Mouse (Mus musculus) CH12.LX (cell line): ENCODE measurements around the gene Gli3. TPM values are rescaled to one million over a fixed set of nuclear protein-coding genes. Genes with fewer than 3 reads are reported as not detected.

Experiments
- DNase-seq: peaks from one replicate; pipeline ENCODE4 v3.0.0-alpha.2; 2013; ENCODE audit errors: extremely low read depth
- H3K27ac ChIP-seq: 2 replicates; pipeline ENCODE4 v1.5.1; 2012; ENCODE audit warnings: low read depth, mild to moderate bottlenecking, control low read depth, moderate library complexity; ENCODE audit not compliant: insufficient read depth
- H3K27me3 ChIP-seq: replicated peaks from 2 replicates; pipeline ENCODE3; 2012; ENCODE audit warnings: inconsistent platforms
- H3K36me3 ChIP-seq, 2 experiments: replicated peaks in 1 of 2; 2 replicates each; pipeline versions ENCODE3 to v1.6.1; 2012; ENCODE audit warnings: inconsistent platforms in 1 of 2, low read length in 1 of 2, mild to moderate bottlenecking in 1 of 2, mixed read lengths in 1 of 2, moderate library complexity in 1 of 2; ENCODE audit not compliant: control insufficient read depth in 1 of 2, insufficient read depth in 1 of 2
- H3K4me1 ChIP-seq, 2 experiments: 2 replicates each; pipeline ENCODE4 v1.6.1; 2012; ENCODE audit warnings: inconsistent platforms in 1 of 2, moderate library complexity in 1 of 2; ENCODE audit not compliant: insufficient read depth in 2 of 2, control insufficient read depth in 1 of 2
- H3K4me2 ChIP-seq: 2 replicates; pipeline ENCODE4 v1.6.1; 2012; ENCODE audit warnings: low read depth, mild to moderate bottlenecking, control low read depth; ENCODE audit not compliant: poor library complexity, insufficient read depth, severe bottlenecking
- H3K4me3 ChIP-seq, 3 experiments: fragments of 150-350 bp in 1 of 3; sonication (generic) in 1 of 3; replicated peaks in 1 of 3; 2 replicates each; pipeline versions ENCODE3 to v1.5.1; 2011 to 2012; ENCODE audit warnings: low read depth in 2 of 3, low read length in 2 of 3, mild to moderate bottlenecking in 2 of 3, moderate library complexity in 2 of 3, control low read depth in 1 of 3, improper control_type of control experiment in 1 of 3, inconsistent platforms in 1 of 3, mixed read lengths in 1 of 3; ENCODE audit not compliant: poor library complexity in 1 of 3
- H3K79me2 ChIP-seq: replicated peaks from 2 replicates; pipeline ENCODE4 v1.6.1; 2012; ENCODE audit warnings: mild to moderate bottlenecking, moderate library complexity; ENCODE audit not compliant: control insufficient read depth, poor library complexity, insufficient read depth, severe bottlenecking; ENCODE audit errors: extremely low read depth
- H3K9ac ChIP-seq: 2 replicates; pipeline ENCODE4 v1.6.1; 2012; ENCODE audit warnings: low read depth, mild to moderate bottlenecking, control low read depth, moderate library complexity; ENCODE audit not compliant: insufficient read depth
- H3K9me3 ChIP-seq: replicated peaks from 2 replicates; pipeline ENCODE3; 2012; ENCODE audit warnings: low read length, inconsistent platforms, mixed read lengths
- CHD1 ChIP-seq: IDR thresholded peaks from 2 replicates; pipeline ENCODE4 v1.6.1; 2012; ENCODE audit warnings: low read depth, low read length, improper control_type of control experiment, inconsistent platforms
- CTCF ChIP-seq, 2 experiments: IDR thresholded peaks in 1 of 2; conservative IDR thresholded peaks in 1 of 2; 2 replicates each; pipeline ENCODE4 v1.5.1; 2011 to 2012; ENCODE audit warnings: low read depth in 2 of 2, low read length in 2 of 2, improper control_type of control experiment in 1 of 2, inconsistent platforms in 1 of 2, mild to moderate bottlenecking in 1 of 2, moderate library complexity in 1 of 2
- E2F4 ChIP-seq: IDR thresholded peaks from 2 replicates; pipeline ENCODE4 v1.6.1; 2011; ENCODE audit warnings: low read depth, low read length, improper control_type of control experiment; ENCODE audit not compliant: insufficient replicate concordance
- ELF1 ChIP-seq: IDR thresholded peaks from 2 replicates; pipeline ENCODE4 v1.6.1; 2014; ENCODE audit warnings: low read depth, mild to moderate bottlenecking, inconsistent platforms, low read length, improper control_type of control experiment
- EP300 ChIP-seq: IDR thresholded peaks from 2 replicates; pipeline ENCODE4 v1.6.1; 2011; ENCODE audit warnings: low read length, improper control_type of control experiment
- GABPA ChIP-seq: IDR thresholded peaks from 2 replicates; pipeline ENCODE4 v1.6.1; 2012; ENCODE audit warnings: low read depth, low read length, improper control_type of control experiment, inconsistent platforms; ENCODE audit not compliant: insufficient replicate concordance
- JUN ChIP-seq: IDR thresholded peaks from 2 replicates; pipeline ENCODE4 v1.6.1; 2011; ENCODE audit warnings: low read depth, mild to moderate bottlenecking, low read length, improper control_type of control experiment, moderate library complexity; ENCODE audit not compliant: insufficient read depth
- KAT2A ChIP-seq: IDR thresholded peaks from 2 replicates; pipeline ENCODE4 v1.6.1; 2012; ENCODE audit warnings: low read length, improper control_type of control experiment, inconsistent platforms; ENCODE audit not compliant: insufficient replicate concordance
- MAFK ChIP-seq: IDR thresholded peaks from 2 replicates; pipeline ENCODE4 v1.6.1; 2011; ENCODE audit warnings: low read length, improper control_type of control experiment; ENCODE audit not compliant: insufficient replicate concordance
- MAX ChIP-seq: IDR thresholded peaks from 2 replicates; pipeline ENCODE4 v1.6.1; 2011; ENCODE audit warnings: low read length, improper control_type of control experiment
- MEF2A ChIP-seq: IDR thresholded peaks from 2 replicates; pipeline ENCODE4 v1.6.1; 2014; ENCODE audit warnings: low read depth, mild to moderate bottlenecking, inconsistent platforms, low read length, improper control_type of control experiment, borderline replicate concordance
- MXI1 ChIP-seq: IDR thresholded peaks from 2 replicates; pipeline ENCODE4 v1.6.1; 2011; ENCODE audit warnings: mild to moderate bottlenecking, low read depth, low read length, improper control_type of control experiment
- NELFE ChIP-seq: IDR thresholded peaks from 2 replicates; pipeline ENCODE4 v1.6.1; 2011; ENCODE audit warnings: low read depth, low read length, improper control_type of control experiment
- NRF1 ChIP-seq: IDR thresholded peaks from 2 replicates; pipeline ENCODE4 v1.6.1; 2014; ENCODE audit warnings: low read depth, mild to moderate bottlenecking, inconsistent platforms, low read length, improper control_type of control experiment, moderate library complexity
- POLR2A ChIP-seq: IDR thresholded peaks from 2 replicates; pipeline ENCODE4 v1.6.1; 2011; ENCODE audit warnings: low read depth, mild to moderate bottlenecking, improper control_type of control experiment, low read length
- POLR2AphosphoS2 ChIP-seq: IDR thresholded peaks from 2 replicates; pipeline ENCODE4 v1.6.1; 2011; ENCODE audit warnings: low read depth, low read length, improper control_type of control experiment
- RCOR1 ChIP-seq: conservative IDR thresholded peaks from 2 replicates; pipeline ENCODE4 v1.6.1; 2012; ENCODE audit warnings: low read depth, mild to moderate bottlenecking, inconsistent platforms, low read length, improper control_type of control experiment
- SIN3A ChIP-seq: IDR thresholded peaks from 2 replicates; pipeline ENCODE4 v1.6.1; 2012; ENCODE audit warnings: low read length, improper control_type of control experiment, inconsistent platforms
- TBP ChIP-seq: conservative IDR thresholded peaks from 2 replicates; pipeline ENCODE4 v1.6.1; 2011; ENCODE audit warnings: low read depth, low read length, improper control_type of control experiment
- TCF12 ChIP-seq: IDR thresholded peaks from 2 replicates; pipeline ENCODE4 v1.6.1; 2014; ENCODE audit warnings: low read depth, mild to moderate bottlenecking, inconsistent platforms, low read length, improper control_type of control experiment
- USF1 ChIP-seq: IDR thresholded peaks from 2 replicates; pipeline ENCODE4 v1.6.1; 2014; ENCODE audit warnings: low read depth, mild to moderate bottlenecking, inconsistent platforms, low read length, improper control_type of control experiment
- USF2 ChIP-seq: conservative IDR thresholded peaks from 2 replicates; pipeline ENCODE4 v1.6.1; 2011; ENCODE audit warnings: low read depth, low read length, improper control_type of control experiment
- ZKSCAN1 ChIP-seq: IDR thresholded peaks from 2 replicates; pipeline ENCODE4 v1.6.1; 2012; ENCODE audit warnings: low read depth, inconsistent platforms, low read length, improper control_type of control experiment, borderline replicate concordance
- ZNF384 ChIP-seq: IDR thresholded peaks from 2 replicates; pipeline ENCODE4 v1.6.1; 2012; ENCODE audit warnings: low read depth, low read length, improper control_type of control experiment, inconsistent platforms
- dilution Hi-C: fragments of 300-500 bp; cut with MboI; formaldehyde crosslinking; loops from 2 replicates; pipeline ENCODE4 v1.14.3; 2020; ENCODE audit warnings: low sequenced_read_pairs; ENCODE audit not compliant: extremely low pct_unique_long_range_greater_than_20kb, extremely low pct_ligation_motif_present
- in situ Hi-C: fragments of 300-500 bp; cut with MboI; formaldehyde crosslinking; loops from 3 replicates; pipeline ENCODE4 v1.14.3; 2019; ENCODE audit warnings: low sequenced_read_pairs, low pct_ligation_motif_present, low pct_unique_long_range_greater_than_20kb, mixed read lengths
- polyA plus RNA-seq: library from polyadenylated mRNA; unstranded; fragments of >175 nt; gene quantifications from 2 replicates; pipeline ENCODE4 v1.2.1, GENCODE M21; 2012; ENCODE audit warnings: low read depth; ENCODE audit not compliant: insufficient read length
- total RNA-seq, 2 experiments: library from RNA; depleted of rRNA; stranded (reverse); fragments of 300-350 nt in 1 of 2; fragments of >200 nt in 1 of 2; gene quantifications; 2 replicates each; pipeline ENCODE4 v1.2.3; 2012 to 2014

The Gli3 gene
- total and polyA plus RNA-seq, 3 experiments: not detected

DNA sequence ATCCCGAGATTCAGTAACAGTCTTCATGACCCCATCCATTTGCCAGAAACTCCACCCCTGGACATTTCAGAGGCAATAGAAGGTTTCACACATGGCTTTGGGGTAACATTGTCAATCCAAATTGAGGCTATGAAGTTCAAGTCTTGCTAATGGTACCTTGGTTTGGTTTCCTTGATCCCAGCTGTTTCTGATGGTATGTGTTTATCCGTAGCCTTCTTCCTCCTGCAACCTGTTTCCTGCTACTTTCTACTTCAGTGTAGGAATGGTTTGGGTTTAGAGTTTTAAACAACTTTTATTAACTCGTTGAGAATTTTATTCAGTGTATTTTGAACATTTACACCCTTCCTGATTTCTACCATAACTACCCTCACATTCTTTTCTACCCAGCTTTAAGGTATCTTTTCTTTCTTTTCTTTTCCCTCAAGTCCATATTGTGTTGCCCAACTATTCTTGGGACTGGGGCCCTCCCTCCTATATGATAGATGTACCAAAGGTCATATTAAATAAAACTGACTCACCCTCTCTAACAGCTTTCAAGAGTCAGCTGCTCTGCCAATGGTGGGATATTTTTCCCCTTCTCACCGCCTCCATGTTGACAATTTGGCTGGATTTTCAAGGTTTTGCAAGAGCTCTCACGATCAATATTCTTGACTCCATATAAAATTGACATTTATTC, 225.9 kb downstream of the Gli3 start:
- no peaks in the 10 kb centered on the region for H3K9me3 ChIP-seq
- in situ Hi-C loops: no loop called here
- TF ChIP-seq RCOR1: no peak
- no peak for TF ChIP-seq CTCF (conservative IDR thresholded peaks at IDR 0.05 in 1 of 2, IDR thresholded peaks at IDR 0.05 in 1 of 2; ENCODE audit: low read depth in 2 of 2, low read length in 2 of 2)
- no peak for TF ChIP-seq NRF1
- TF ChIP-seq KAT2A: no peak
- TF ChIP-seq GABPA: no peak
- no peak for TF ChIP-seq ELF1
- TF ChIP-seq USF1: no peak
- no peak for TF ChIP-seq MEF2A
- TF ChIP-seq TBP: no peak
- TF ChIP-seq NELFE: no peak
- TF ChIP-seq EP300: no peak
- no peak for TF ChIP-seq E2F4
- TF ChIP-seq CHD1: no peak
- TF ChIP-seq MXI1: no peak
- TF ChIP-seq ZNF384: no peak
- no peak for TF ChIP-seq POLR2AphosphoS2
- no peak for TF ChIP-seq SIN3A
- no peak for TF ChIP-seq POLR2A
- no peak for TF ChIP-seq MAX
- no peak for TF ChIP-seq USF2

GRCm38 (mm10) chr13:15691751-15692464, 228.9 kb downstream of the Gli3 start:
- Histone ChIP-seq H3K4me1 (no peaks in the 10 kb centered on the region), H3K4me2 (no peak overlapping the region), H3K36me3 (no peaks in the 10 kb centered on the region), H3K27ac (no peak overlapping the region), H3K9ac (no peak overlapping the region), H3K27me3 (no peaks in the 10 kb centered on the region), H3K79me2 (no peaks in the 10 kb centered on the region), H3K9me3 (no peaks in the 10 kb centered on the region), H3K4me3 (no peak overlapping the region)
- DNase-seq: no peak
- TF ChIP-seq MXI1: no peak
- TF ChIP-seq ELF1: no peak
- TF ChIP-seq USF2: no peak
- TF ChIP-seq EP300: no peak
- no peak for TF ChIP-seq POLR2A
- TF ChIP-seq TCF12: no peak
- no peak for TF ChIP-seq JUN
- no peak for TF ChIP-seq ZKSCAN1
- no peak for TF ChIP-seq USF1
- TF ChIP-seq MAFK: no peak
- dilution Hi-C loops (no loop called here), in situ Hi-C loops (no loop called here)

More for the DNA sequence above, 225.9 kb downstream of the Gli3 start:
- Histone ChIP-seq H3K4me1 (no peaks in the 10 kb centered on the region), H3K4me2 (no peak overlapping the region), H3K27me3 (no peaks in the 10 kb centered on the region), H3K36me3 (no peaks in the 10 kb centered on the region), H3K4me3 (no peak overlapping the region), H3K27ac (no peak overlapping the region), H3K79me2 (no peaks in the 10 kb centered on the region), H3K9ac (no peak overlapping the region)
- dilution Hi-C loops: no loop called here
- DNase-seq: no peak
